Mouse (Mus musculus) CD4-positive, CD25-positive, alpha-beta regulatory T cell, adult 2 months (primary cell): ENCODE measurements around the gene Itm2b.

Experiments used
- DNase-seq: peaks from one replicate; pipeline ENCODE4 v3.0.0-alpha.2; 2012; ENCODE audit warnings: low read depth, low spot score

Gene Itm2b

DNA sequence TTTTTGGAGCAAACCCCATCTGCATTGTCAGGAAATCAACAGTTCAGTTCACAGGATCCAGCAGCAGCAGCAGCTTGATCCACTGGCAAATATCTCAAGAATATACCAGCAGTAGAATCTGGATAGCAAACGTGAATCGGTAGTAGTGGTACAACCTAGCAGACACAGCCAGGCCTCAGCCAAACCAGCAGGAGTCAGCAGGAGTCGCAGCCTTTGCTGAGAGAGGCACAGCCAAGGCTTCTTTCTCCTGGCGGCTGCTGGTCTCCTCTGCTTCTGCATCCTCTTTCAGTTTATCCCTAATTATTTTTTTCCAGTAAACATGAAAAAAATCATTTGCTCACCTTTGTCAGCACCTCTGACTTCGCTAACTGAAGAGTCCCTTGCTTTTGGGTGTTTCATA, 10.7 kb upstream of the Itm2b start:
- DNase-seq = no peak

DNA sequence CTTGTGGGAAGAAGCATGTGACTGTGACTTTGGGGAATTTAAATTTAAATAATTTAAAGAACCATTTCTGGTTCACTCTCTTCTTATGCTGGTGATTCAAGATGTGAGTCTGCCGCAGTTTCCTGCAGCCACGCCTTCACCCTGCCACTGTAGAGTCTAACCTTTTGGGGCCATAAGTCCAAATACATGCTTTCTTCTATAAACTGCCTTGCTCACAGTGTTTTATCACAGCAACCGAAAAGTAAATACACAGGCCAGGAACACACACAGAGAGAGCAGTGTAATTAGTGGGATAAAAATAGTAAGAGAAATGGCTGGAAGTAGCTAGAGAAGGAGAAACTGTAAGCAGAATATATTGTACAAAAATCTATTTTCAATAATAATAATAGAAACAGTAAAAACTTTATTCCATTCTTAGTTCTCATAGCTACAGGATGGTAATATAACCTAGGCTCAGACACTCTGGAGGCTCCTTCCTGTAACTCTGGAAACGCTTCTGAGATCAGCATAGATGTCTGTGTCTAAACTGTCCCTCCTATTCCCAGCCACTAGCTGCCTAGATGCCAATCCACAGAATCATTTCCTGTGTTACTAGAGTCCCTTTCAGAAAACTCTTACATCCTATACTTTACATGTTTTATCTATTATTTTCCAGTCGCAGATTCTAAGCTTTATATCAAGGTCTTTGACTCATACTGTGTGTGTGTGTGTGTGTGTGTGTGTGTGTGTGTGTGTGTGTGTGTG, 9.3 kb upstream of the Itm2b start:
- no peak for DNase-seq

- peak; percentile 50 for DNase-seq
Observed at GRCm38 (mm10) chr14:73391457-73391856, 6.4 kb upstream of the Itm2b start.

GRCm38 (mm10) chr14:73390196-73390595, 5.1 kb upstream of the Itm2b start:
- DNase-seq = no peak

GRCm38 (mm10) chr14:73389059-73389458, 4.0 kb upstream of the Itm2b start:
- DNase-seq = peak; percentile 72

GRCm38 (mm10) chr14:73388546-73388945, 3.5 kb upstream of the Itm2b start:
- peak; percentile 40 for DNase-seq

DNA sequence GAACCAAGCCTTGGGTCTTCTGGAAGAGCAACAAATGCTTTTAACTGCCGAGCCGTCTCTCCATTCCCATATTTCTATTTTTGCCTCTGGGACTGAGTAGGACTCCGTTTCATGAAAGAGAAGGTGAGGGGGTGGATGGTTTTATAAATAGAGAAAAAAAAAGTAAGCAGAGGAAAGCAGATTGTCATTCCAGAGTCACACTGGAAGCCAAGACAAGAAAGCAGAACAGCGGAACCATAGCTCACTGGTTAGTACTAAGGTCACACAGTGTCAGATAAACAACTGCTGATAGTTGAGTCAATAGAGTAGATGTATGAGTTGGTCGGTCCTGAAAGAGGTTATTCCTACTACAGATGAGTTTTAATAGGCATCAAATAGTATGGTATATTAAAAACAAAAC, 1.4 kb upstream of the Itm2b start:
- no peak for DNase-seq

GRCm38 (mm10) chr14:73385720-73386374, 758 bp upstream of the Itm2b start:
- no peak for DNase-seq

DNA sequence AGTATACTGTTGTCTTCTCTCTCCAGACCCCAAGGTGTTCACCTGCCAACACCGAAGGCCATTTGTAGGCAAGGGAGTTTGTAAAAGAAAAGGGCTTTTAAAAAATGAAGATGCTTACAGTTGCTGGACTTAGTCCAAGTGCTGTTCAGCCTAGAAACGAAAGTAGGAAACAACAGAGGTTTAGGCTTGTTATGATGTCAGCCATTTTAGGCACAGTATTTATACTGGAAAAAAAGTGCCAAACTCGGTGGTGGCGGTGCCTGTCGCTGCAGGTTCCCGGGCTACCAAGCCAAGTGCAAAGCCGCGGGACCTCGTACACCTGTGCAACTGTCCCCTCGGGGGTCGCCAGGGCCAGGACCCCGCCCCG, 560 bp downstream of the Itm2b start:
- peak; percentile 72 for DNase-seq

- no peak for DNase-seq
Observed at GRCm38 (mm10) chr14:73383746-73384145, 1.3 kb downstream of the Itm2b start.

DNA sequence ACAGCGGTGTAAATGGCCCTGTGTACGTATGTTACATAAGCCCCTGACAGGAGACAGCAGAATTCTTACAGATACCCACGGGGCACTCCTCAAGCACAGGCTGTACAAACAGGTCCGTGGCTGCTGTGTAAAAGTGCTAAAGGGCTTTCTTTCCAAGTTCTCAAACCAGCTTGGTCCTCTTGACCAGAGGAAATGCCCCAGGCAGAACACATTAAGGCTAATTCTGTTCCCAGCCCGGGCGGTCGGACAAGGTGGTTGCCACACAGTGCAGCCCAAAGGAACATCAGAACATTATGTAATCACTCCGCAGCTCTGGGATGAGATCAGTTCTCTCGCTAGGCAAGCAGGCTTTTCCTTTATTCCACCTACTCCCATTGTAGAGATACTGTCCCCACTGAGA, 2.4 kb downstream of the Itm2b start:
- DNase-seq = no peak

DNA sequence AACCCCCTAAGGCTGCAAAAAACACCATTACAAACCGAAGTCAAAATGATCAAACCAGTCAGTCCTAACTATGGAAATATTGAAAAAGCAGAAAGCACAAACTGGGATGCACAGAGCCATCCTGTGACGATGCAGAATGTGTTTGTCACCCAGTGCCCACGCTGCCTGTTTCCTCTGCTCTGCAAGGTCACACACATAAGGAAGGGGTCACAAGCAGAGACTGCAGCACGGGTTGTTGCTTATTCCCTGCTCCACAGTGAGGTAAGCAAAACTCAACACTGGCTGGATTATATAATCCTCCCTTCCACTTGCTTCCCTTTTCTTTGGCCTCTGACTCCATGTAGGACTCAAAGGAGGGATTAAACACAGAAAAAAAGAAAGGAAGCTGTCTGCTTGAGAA, 3.5 kb downstream of the Itm2b start:
- no peak for DNase-seq

DNA sequence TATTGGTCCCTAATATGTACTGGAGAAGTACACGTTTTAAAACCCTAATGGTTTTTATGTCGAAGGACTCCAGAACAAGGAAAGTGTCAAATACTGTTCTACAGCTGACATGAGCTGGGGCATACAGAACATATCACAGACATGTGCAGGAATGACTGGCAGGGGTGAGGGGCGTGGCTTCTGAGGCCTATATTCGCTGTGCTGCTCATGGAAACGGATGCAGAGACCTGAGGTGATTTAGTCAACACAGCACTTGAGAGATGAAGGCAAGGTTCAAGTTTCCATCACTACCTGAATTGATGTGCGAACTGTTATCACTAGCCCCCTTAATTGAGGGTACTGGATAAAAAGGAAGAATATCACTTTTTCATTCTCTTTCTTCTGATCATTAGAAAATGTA, 7.3 kb downstream of the Itm2b start:
- peak; percentile 59 for DNase-seq

GRCm38 (mm10) chr14:73376920-73377319, 8.2 kb downstream of the Itm2b start:
- no peak for DNase-seq

- no peak for DNase-seq
Observed at GRCm38 (mm10) chr14:73375903-73376302, 9.2 kb downstream of the Itm2b start.

- DNase-seq = no peak
Observed at GRCm38 (mm10) chr14:73375445-73375844, 9.6 kb downstream of the Itm2b start.

DNA sequence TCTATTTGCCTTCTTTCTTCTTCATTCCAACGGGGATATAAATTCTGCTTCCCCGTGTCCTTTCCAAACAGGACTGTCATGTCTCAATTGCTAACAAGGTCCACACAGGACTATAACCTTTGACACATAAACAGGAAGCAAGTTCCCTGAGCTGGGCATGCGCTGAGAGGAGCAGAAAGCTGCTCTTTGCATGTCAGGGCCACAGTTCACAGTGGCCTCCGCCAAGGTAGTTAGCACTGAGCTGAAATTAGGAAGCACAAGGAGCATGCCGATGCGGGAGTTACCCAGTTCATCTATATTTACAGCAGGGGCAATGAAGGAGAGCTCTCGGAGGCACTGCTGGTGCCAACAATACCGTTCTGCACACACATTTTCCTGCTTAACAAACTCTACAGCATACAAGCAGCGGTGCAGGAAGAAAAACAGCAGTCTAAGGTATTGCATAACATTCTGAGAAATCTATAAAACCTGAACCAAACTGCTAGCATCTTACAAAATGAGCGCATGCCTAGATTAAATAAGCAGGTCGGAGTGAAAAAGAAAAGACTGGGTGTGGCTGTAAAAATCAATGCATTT, 10.7 kb downstream of the Itm2b start:
- no peak for DNase-seq

DNA sequence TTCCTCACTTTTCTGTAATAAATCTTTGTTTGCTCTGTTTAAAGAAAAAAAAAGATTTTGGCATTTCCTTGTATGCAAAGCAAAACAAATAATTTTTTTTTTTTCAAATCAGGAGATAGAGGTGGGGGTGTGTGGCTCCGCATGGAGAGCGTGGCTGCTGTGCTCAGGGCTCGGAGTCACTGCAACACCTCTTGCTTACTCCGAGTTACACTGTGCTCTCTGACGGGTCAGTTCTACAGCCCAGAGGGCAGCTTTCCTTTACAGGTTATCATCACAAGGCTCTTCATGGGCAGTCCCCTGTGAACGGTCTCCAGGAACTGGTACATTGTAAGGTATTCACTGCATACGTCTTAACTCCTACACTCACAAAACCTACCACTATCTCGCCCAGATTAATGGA, 11.5 kb downstream of the Itm2b start:
- no peak for DNase-seq

DNA sequence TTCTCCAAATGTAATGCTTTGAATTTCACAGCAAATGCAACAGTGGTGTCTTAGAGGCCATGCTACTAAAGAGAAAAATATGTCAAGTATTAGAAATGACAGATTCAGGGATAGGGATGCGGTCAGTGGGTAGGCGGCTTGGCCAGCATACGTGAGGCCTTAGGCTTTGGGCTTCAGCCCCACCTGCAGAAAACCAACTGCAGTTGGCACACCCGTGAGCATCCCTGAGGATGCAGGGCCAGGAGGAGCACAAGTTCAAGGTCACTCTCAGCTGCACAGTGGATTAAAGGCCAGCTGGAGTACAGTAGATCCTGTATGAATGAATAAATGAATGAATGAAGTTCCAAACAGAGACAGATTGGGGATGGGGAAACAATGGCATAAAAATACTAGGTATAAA, 12.1 kb downstream of the Itm2b start:
- DNase-seq = no peak

GRCm38 (mm10) chr14:73371577-73371976, 13.5 kb downstream of the Itm2b start:
- no peak for DNase-seq

DNA sequence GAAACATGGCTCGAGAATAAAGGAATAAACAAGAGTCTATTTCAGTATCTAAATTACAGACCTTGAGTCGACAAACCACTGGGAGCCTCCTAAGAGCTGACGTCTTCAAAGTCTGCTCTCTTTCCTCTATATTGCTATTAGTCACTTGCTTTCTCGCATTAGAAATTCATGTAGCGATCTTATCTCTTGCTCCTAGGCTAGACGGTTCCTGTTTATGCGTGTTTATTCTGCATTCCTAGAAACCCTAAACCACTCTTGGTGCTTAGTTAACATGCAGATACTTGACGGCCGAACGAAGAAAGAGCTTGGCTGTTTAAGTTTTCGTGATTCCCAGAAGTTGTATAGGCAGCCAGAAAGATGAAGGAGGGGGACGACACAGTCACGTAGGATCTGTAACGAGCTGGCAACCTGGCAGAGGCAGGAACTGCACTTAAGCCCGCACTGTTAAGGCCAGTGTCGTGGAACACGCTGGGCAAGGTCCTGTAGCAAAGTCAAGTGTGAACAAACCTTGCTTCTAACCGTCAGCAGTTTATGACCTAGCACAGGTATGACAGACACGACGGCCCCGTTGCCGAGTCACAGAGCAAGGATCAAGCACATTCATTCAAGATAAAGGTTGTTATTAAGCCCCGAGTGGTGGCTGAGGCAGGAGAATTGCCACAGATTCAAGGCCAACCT, 14.3 kb downstream of the Itm2b start:
- no peak for DNase-seq

DNA sequence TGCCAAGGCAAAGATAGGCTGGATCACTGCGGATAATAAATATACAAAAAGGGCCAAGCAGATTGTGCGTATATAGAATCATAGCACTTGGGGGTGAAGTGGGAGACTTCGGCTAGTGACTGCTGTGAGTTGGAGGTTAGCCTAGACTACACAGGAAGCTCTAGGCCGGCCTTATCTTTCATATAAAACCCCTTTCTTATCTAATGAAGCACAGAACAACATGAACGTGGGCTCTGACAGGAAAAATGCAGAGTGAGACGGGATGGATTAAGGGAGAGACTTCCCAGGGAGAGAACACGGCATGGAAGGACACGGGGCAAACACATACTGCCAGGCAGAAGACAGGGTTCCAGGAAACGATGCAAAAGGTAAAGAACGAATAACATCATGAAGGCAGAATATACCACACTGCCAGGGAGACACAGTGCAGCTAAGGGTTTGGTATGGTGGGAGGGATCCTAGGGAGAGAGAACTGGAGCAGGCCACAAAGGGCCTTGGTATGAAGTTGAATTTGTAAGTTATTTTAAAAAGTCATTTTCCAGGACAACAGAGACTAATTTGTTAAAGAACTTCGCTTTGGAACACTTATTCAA, 14.9 kb downstream of the Itm2b start:
- DNase-seq = no peak
